Mouse (Mus musculus): ENCODE measurements at regions not wholly inside any gene's neighbourhood (a gene's known extent, or its start where the extent isn't known, plus 50 kb on each side); places are given as distances from the start of the nearest gene placed in this dataset.

GRCm38 (mm10) chr16:29990393-29990792 is 73.8 kb upstream of the Hes1 start:
- no peaks in the 10 kb centered on the region for H3K36me3 ChIP-seq (ENCODE audit: control insufficient read depth, insufficient read depth)
- H3K4me1 ChIP-seq (replicated peaks; ENCODE audit: control insufficient read depth, insufficient read depth, low read length): peaks cover 19% of the 10 kb centered on the region
- H3K9ac ChIP-seq (ENCODE audit: low read depth, low read length): no peak overlapping the region; the same call in 1 of the 2 replicates
- H3K4me3 ChIP-seq (ENCODE audit: low read depth, low read length): no peak overlapping the region
- peak overlapping the region; percentile 17; the same call in 1 of the 2 replicates for H3K4me2 ChIP-seq (replicated peaks; ENCODE audit: low read depth)
- H3K9me3 ChIP-seq (ENCODE audit: control insufficient read depth): no peaks in the 10 kb centered on the region
- ATAC-seq: peak; percentile 64
- WGBS: 39% methylated on average over 3 of the region's 3 CpGs
- H3K27me3 ChIP-seq (replicated peaks; ENCODE audit: control insufficient read depth, insufficient read depth, low read length): no peaks in the 10 kb centered on the region
- H3K27ac ChIP-seq (ENCODE audit: low read depth, low read length): peak overlapping the region; percentile 62
- TF ChIP-seq CTCF (IDR thresholded peaks at IDR 0.05; ENCODE audit: low read depth): no peak

- Histone ChIP-seq H3K4me2 (replicated peaks; ENCODE audit: low read depth) (peak overlapping the region; percentile 17; the same call in 1 of the 2 replicates), H3K27ac (ENCODE audit: low read depth, low read length) (peak overlapping the region; percentile 62), H3K36me3 (ENCODE audit: control insufficient read depth, insufficient read depth) (no peaks in the 10 kb centered on the region), H3K27me3 (replicated peaks; ENCODE audit: control insufficient read depth, insufficient read depth, low read length) (no peaks in the 10 kb centered on the region), H3K9me3 (ENCODE audit: control insufficient read depth) (no peaks in the 10 kb centered on the region), H3K4me1 (replicated peaks; ENCODE audit: control insufficient read depth, insufficient read depth, low read length) (peaks cover 19% of the 10 kb centered on the region), H3K9ac (ENCODE audit: low read depth, low read length) (no peak overlapping the region; the same call in 1 of the 2 replicates), H3K4me3 (ENCODE audit: low read depth, low read length) (no peak overlapping the region)
- WGBS: 64% methylated on average over 9 of the region's 9 CpGs
- TF ChIP-seq CTCF (IDR thresholded peaks at IDR 0.05; ENCODE audit: low read depth): no peak
- no peak for ATAC-seq
Measured at GRCm38 (mm10) chr16:29990795-29991587, 73.2 kb upstream of the Hes1 start.

DNA sequence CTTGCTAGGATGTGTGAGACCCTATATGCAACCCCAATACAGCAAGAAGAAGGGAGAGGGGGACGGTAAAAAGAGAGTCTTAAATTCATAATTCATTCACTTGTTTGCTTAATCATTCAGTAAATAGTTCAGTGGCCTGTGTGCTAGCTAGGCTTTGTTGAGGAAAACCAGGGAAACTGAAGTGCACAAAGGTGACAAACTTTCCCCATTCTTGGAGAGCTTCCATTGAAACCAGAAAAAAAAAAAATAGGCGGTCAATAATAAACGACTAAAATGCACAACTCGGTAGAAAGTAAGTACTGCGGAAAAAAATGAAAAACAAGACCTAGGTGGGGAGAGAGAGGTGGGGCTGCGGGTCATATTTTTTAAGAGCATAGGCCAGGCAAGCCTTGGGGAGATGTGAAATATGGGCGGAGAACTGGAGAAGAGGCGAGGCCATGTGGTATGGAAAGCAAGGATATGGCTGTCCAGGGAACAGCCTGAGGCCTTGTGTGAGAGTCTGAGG is 72.3 kb upstream of the Hes1 start:
- H3K9me3 ChIP-seq (ENCODE audit: control insufficient read depth): no peaks in the 10 kb centered on the region
- WGBS: 60% methylated on average over 8 of the region's 8 CpGs
- TF ChIP-seq CTCF (IDR thresholded peaks at IDR 0.05; ENCODE audit: low read depth): no peak
- no peaks in the 10 kb centered on the region for H3K36me3 ChIP-seq (ENCODE audit: control insufficient read depth, insufficient read depth)
- no peak overlapping the region for H3K4me3 ChIP-seq (ENCODE audit: low read depth, low read length)
- H3K27ac ChIP-seq (ENCODE audit: low read depth, low read length): no peak overlapping the region
- no peaks in the 10 kb centered on the region for H3K27me3 ChIP-seq (replicated peaks; ENCODE audit: control insufficient read depth, insufficient read depth, low read length)
- no peak overlapping the region for H3K9ac ChIP-seq (ENCODE audit: low read depth, low read length)
- ATAC-seq: no peak
- no peak overlapping the region for H3K4me2 ChIP-seq (replicated peaks; ENCODE audit: low read depth)
- H3K4me1 ChIP-seq (replicated peaks; ENCODE audit: control insufficient read depth, insufficient read depth, low read length): peaks cover 19% of the 10 kb centered on the region

DNA sequence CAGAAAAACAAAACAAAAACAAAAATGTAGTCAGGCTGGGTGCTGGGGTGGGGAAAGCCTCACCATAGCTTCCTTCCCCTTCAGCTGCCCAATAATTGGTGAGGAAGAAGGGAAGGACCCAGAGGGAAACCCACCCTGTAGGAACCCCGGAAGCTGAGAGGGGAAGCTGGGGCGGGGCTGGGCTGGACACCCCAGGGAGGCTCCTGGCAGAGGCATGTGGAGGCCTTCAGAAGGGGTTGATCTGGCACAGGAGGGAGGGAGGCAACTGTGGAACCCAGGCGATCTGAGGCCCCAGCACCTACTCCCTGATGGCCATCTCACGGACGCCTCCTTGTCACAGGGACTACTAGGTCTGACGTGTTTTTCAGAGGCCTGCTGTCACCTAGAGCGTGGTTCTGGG is 71.1 kb upstream of the Hes1 start:
- Histone ChIP-seq H3K4me3 (ENCODE audit: low read depth, low read length) (no peak overlapping the region), H3K9ac (ENCODE audit: low read depth, low read length) (no peak overlapping the region), H3K9me3 (ENCODE audit: control insufficient read depth) (no peaks in the 10 kb centered on the region), H3K27me3 (replicated peaks; ENCODE audit: control insufficient read depth, insufficient read depth, low read length) (no peaks in the 10 kb centered on the region), H3K36me3 (ENCODE audit: control insufficient read depth, insufficient read depth) (no peaks in the 10 kb centered on the region), H3K27ac (ENCODE audit: low read depth, low read length) (no peak overlapping the region), H3K4me1 (replicated peaks; ENCODE audit: control insufficient read depth, insufficient read depth, low read length) (peaks cover 19% of the 10 kb centered on the region), H3K4me2 (replicated peaks; ENCODE audit: low read depth) (no peak overlapping the region)
- ATAC-seq: no peak
- 65% methylated on average over 7 of the region's 7 CpGs for WGBS
- TF ChIP-seq CTCF (IDR thresholded peaks at IDR 0.05; ENCODE audit: low read depth): no peak

- 86% methylated on average over 6 of the region's 6 CpGs for WGBS
- ATAC-seq: no peak
- Histone ChIP-seq H3K9me3 (ENCODE audit: control insufficient read depth) (no peaks in the 10 kb centered on the region), H3K36me3 (ENCODE audit: control insufficient read depth, insufficient read depth) (no peaks in the 10 kb centered on the region), H3K4me2 (replicated peaks; ENCODE audit: low read depth) (no peak overlapping the region), H3K4me3 (ENCODE audit: low read depth, low read length) (no peak overlapping the region), H3K9ac (ENCODE audit: low read depth, low read length) (no peak overlapping the region), H3K4me1 (replicated peaks; ENCODE audit: control insufficient read depth, insufficient read depth, low read length) (peaks cover 19% of the 10 kb centered on the region), H3K27ac (ENCODE audit: low read depth, low read length) (no peak overlapping the region), H3K27me3 (replicated peaks; ENCODE audit: control insufficient read depth, insufficient read depth, low read length) (no peaks in the 10 kb centered on the region)
- no peak for TF ChIP-seq CTCF (IDR thresholded peaks at IDR 0.05; ENCODE audit: low read depth)
Measured at GRCm38 (mm10) chr16:29993535-29993934, 70.6 kb upstream of the Hes1 start.

GRCm38 (mm10) chr16:29996139-29997069 is 67.8 kb upstream of the Hes1 start:
- Histone ChIP-seq H3K36me3 (ENCODE audit: control insufficient read depth, insufficient read depth) (no peaks in the 10 kb centered on the region), H3K4me1 (replicated peaks; ENCODE audit: control insufficient read depth, insufficient read depth, low read length) (peaks cover 4% of the 10 kb centered on the region; the same call in 1 of the 2 replicates), H3K27me3 (replicated peaks; ENCODE audit: control insufficient read depth, insufficient read depth, low read length) (no peaks in the 10 kb centered on the region), H3K9ac (ENCODE audit: low read depth, low read length) (no peak overlapping the region), H3K9me3 (ENCODE audit: control insufficient read depth) (no peaks in the 10 kb centered on the region), H3K27ac (ENCODE audit: low read depth, low read length) (no peak overlapping the region), H3K4me2 (replicated peaks; ENCODE audit: low read depth) (no peak overlapping the region), H3K4me3 (ENCODE audit: low read depth, low read length) (no peak overlapping the region)
- 46% methylated on average over 12 of the region's 12 CpGs for WGBS
- TF ChIP-seq CTCF (IDR thresholded peaks at IDR 0.05; ENCODE audit: low read depth): no peak
- no peak for ATAC-seq

Data from intestine, postnatal 0 days (tissue).